Mouse (Mus musculus): ENCODE results near the gene Nae1. TPM values are rescaled to one million over a fixed set of nuclear protein-coding genes. Genes with fewer than 3 reads are reported as not detected.

Gene Nae1
- total and polyA plus RNA-seq, 3 experiments, result 11.0 to 31.4 (median 27.0) TPM

- no peak for DNase-seq
- Histone ChIP-seq H3K79me2 (replicated peaks; ENCODE audit: control insufficient read depth, insufficient read depth, low read length) (no peaks in the 10 kb centered on the region), H3K27me3 (ENCODE audit: control insufficient read depth, insufficient read depth, low read length) (no peaks in the 10 kb centered on the region), H3K9ac (ENCODE audit: low read depth, low read length) (no peak overlapping the region), H3K4me1 (ENCODE audit: control insufficient read depth, insufficient read depth, low read length) (peaks cover 1% of the 10 kb centered on the region; the same call in 1 of the 2 replicates), H3K4me3 (no peak overlapping the region), H3K36me3 (ENCODE audit: control insufficient read depth, insufficient read depth, low read length) (no peaks in the 10 kb centered on the region; the same call in 1 of the 2 replicates), H3K27ac (no peak overlapping the region)
- intact Hi-C loops (cut with DNase I), result loop anchor here (5.0 kb wide), 1 partner anchor 163 kb away; no protein-coding TSS in a partner anchor
- TF ChIP-seq EP300 (IDR thresholded peaks at IDR 0.05; ENCODE audit: insufficient read depth, low read depth, low read length), result no peak
- no peak for TF ChIP-seq POLR2A (IDR thresholded peaks at IDR 0.05; ENCODE audit: insufficient read depth, low read depth, low read length)
- TF ChIP-seq CTCF (IDR thresholded peaks at IDR 0.05), result no peak
- WGBS, result 78% methylated on average over 3 of the region's 3 CpGs
Measured at GRCm38 (mm10) chr8:104510134-104510533, 24.3 kb downstream of the Nae1 start.

GRCm38 (mm10) chr8:104509061-104510006 lies 25.1 kb downstream of the Nae1 start, which contains the start of gene Terb1:
TSS of gene Terb1 (minus strand) at chr8:104509910.
- peak; percentile 22 to 34 for DNase-seq
- intact Hi-C loops (cut with DNase I), result loop anchor here (5.0 kb wide), 1 partner anchor 162 kb away; no protein-coding TSS in a partner anchor
- WGBS, result 3% methylated on average over 64 of the region's 64 CpGs
- Histone ChIP-seq H3K4me3 (peak within 1 kb of the TSS; percentile 49), H3K27ac (no peak within 1 kb of the TSS), H3K27me3 (ENCODE audit: control insufficient read depth, insufficient read depth, low read length) (no peaks in the 10 kb centered on the region), H3K36me3 (ENCODE audit: control insufficient read depth, insufficient read depth, low read length) (no peaks in the 10 kb centered on the region; the same call in 1 of the 2 replicates), H3K79me2 (replicated peaks; ENCODE audit: control insufficient read depth, insufficient read depth, low read length) (no peaks in the 10 kb centered on the region), H3K4me1 (ENCODE audit: control insufficient read depth, insufficient read depth, low read length) (peaks cover 1% of the 10 kb centered on the region; the same call in 1 of the 2 replicates), H3K9ac (ENCODE audit: low read depth, low read length) (peak within 1 kb of the TSS; percentile 65)
- TF ChIP-seq CTCF (IDR thresholded peaks at IDR 0.05) (no peak), POLR2A (IDR thresholded peaks at IDR 0.05; ENCODE audit: insufficient read depth, low read depth, low read length) (no peak), EP300 (IDR thresholded peaks at IDR 0.05; ENCODE audit: insufficient read depth, low read depth, low read length) (no peak)

- no peak for DNase-seq
- TF ChIP-seq POLR2A (IDR thresholded peaks at IDR 0.05; ENCODE audit: insufficient read depth, low read depth, low read length) (no peak), EP300 (IDR thresholded peaks at IDR 0.05; ENCODE audit: insufficient read depth, low read depth, low read length) (no peak), CTCF (IDR thresholded peaks at IDR 0.05) (no peak)
- H3K27me3 ChIP-seq (ENCODE audit: control insufficient read depth, insufficient read depth, low read length), result no peaks in the 10 kb centered on the region
- H3K9ac ChIP-seq (ENCODE audit: low read depth, low read length), result no peak overlapping the region
- H3K4me1 ChIP-seq (ENCODE audit: control insufficient read depth, insufficient read depth, low read length), result no peaks in the 10 kb centered on the region
- no peaks in the 10 kb centered on the region for H3K79me2 ChIP-seq (replicated peaks; ENCODE audit: control insufficient read depth, insufficient read depth, low read length)
- 67% methylated on average over 1 of the region's 1 CpGs for WGBS
- intact Hi-C loops (cut with DNase I), result no loop called here
- H3K27ac ChIP-seq, result no peak overlapping the region
- H3K4me3 ChIP-seq, result no peak overlapping the region
- no peaks in the 10 kb centered on the region for H3K36me3 ChIP-seq (ENCODE audit: control insufficient read depth, insufficient read depth, low read length)
Measured at GRCm38 (mm10) chr8:104479091-104479490, 55.3 kb downstream of the Nae1 start.

- TF ChIP-seq CTCF (IDR thresholded peaks at IDR 0.05) (no peak), POLR2A (IDR thresholded peaks at IDR 0.05; ENCODE audit: insufficient read depth, low read depth, low read length) (no peak), EP300 (IDR thresholded peaks at IDR 0.05; ENCODE audit: insufficient read depth, low read depth, low read length) (no peak)
- Histone ChIP-seq H3K4me3 (no peak overlapping the region), H3K79me2 (replicated peaks; ENCODE audit: control insufficient read depth, insufficient read depth, low read length) (no peaks in the 10 kb centered on the region), H3K27me3 (ENCODE audit: control insufficient read depth, insufficient read depth, low read length) (no peaks in the 10 kb centered on the region), H3K27ac (no peak overlapping the region), H3K36me3 (ENCODE audit: control insufficient read depth, insufficient read depth, low read length) (no peaks in the 10 kb centered on the region), H3K4me1 (ENCODE audit: control insufficient read depth, insufficient read depth, low read length) (no peaks in the 10 kb centered on the region), H3K9ac (ENCODE audit: low read depth, low read length) (no peak overlapping the region)
- WGBS, result 74% methylated on average over 3 of the region's 3 CpGs
- no peak for DNase-seq
- intact Hi-C loops (cut with DNase I), result no loop called here
Measured at GRCm38 (mm10) chr8:104472465-104472864, 62.0 kb downstream of the Nae1 start.

GRCm38 (mm10) chr8:104467463-104467862 lies 67.0 kb downstream of the Nae1 start:
- WGBS, result 72% methylated on average over 2 of the region's 2 CpGs
- intact Hi-C loops (cut with DNase I), result no loop called here
- H3K27ac ChIP-seq, result no peak overlapping the region
- no peak for TF ChIP-seq POLR2A (IDR thresholded peaks at IDR 0.05; ENCODE audit: insufficient read depth, low read depth, low read length)
- no peak for TF ChIP-seq CTCF (IDR thresholded peaks at IDR 0.05)
- no peak for TF ChIP-seq EP300 (IDR thresholded peaks at IDR 0.05; ENCODE audit: insufficient read depth, low read depth, low read length)
- H3K27me3 ChIP-seq (ENCODE audit: control insufficient read depth, insufficient read depth, low read length), result no peaks in the 10 kb centered on the region
- no peaks in the 10 kb centered on the region for H3K4me1 ChIP-seq (ENCODE audit: control insufficient read depth, insufficient read depth, low read length)
- no peak overlapping the region for H3K4me3 ChIP-seq
- no peak overlapping the region for H3K9ac ChIP-seq (ENCODE audit: low read depth, low read length)
- H3K79me2 ChIP-seq (replicated peaks; ENCODE audit: control insufficient read depth, insufficient read depth, low read length), result no peaks in the 10 kb centered on the region
- DNase-seq, result no peak
- no peaks in the 10 kb centered on the region for H3K36me3 ChIP-seq (ENCODE audit: control insufficient read depth, insufficient read depth, low read length)

Other genes with a start within 250 kb of the Nae1 start
- gene Cmtm2a, start 241.5 kb downstream of the Nae1 start, total RNA-seq (2021), result not detected
- gene Cmtm2a, start 241.5 kb downstream of the Nae1 start, polyA plus RNA-seq (2012; rRNA removed), result 0.10 and 0.32 TPM in 2 replicates
- gene Gm45711, start 224.6 kb downstream of the Nae1 start, total RNA-seq (2021), result not detected
- not detected in 2 replicates for gene Gm45711, start 224.6 kb downstream of the Nae1 start, polyA plus RNA-seq (2012; rRNA removed)
- gene Cmtm1, start 224.5 kb downstream of the Nae1 start, total RNA-seq (2021), result not detected
- not detected in 2 replicates for gene Cmtm1, start 224.5 kb downstream of the Nae1 start, polyA plus RNA-seq (2012; rRNA removed)
- gene Gm11020, start 213.1 kb downstream of the Nae1 start, total RNA-seq (2021), result not detected
- gene Gm11020, start 213.1 kb downstream of the Nae1 start, polyA plus RNA-seq (2012; rRNA removed), result not detected in 2 replicates
- not detected for gene Cmtm2b, start 212.4 kb downstream of the Nae1 start, total RNA-seq (2021)
- 0.12 and 0.20 TPM in 2 replicates for gene Cmtm2b, start 212.4 kb downstream of the Nae1 start, polyA plus RNA-seq (2012; rRNA removed)
- gene Cmtm3, start 195.2 kb downstream of the Nae1 start, total RNA-seq (2021), result 10 to 100 TPM; 10.5 to 16.4 TPM
- gene Cmtm3, start 195.2 kb downstream of the Nae1 start, polyA plus RNA-seq (2012; rRNA removed), result 39.1 and 44.1 TPM in 2 replicates
- 10 to 100 TPM; 10.0 to 11.4 TPM for gene Cmtm4, start 138.8 kb downstream of the Nae1 start, total RNA-seq (2021)
- 7.3 and 13.4 TPM in 2 replicates for gene Cmtm4, start 138.8 kb downstream of the Nae1 start, polyA plus RNA-seq (2012; rRNA removed)
- gene Dync1li2, start 91.6 kb downstream of the Nae1 start, total RNA-seq (2021), result 100 to 1,000 TPM in 1 of 2 experiments, 10 to 100 TPM in 1; 86.8 to 107 TPM
- 20.2 and 38.5 TPM in 2 replicates for gene Dync1li2, start 91.6 kb downstream of the Nae1 start, polyA plus RNA-seq (2012; rRNA removed)
- not detected for gene Terb1, start 24.7 kb downstream of the Nae1 start, total RNA-seq (2021)
- not detected in 2 replicates for gene Terb1, start 24.7 kb downstream of the Nae1 start, polyA plus RNA-seq (2012; rRNA removed)
- gene Car7, start 52 bp upstream of the Nae1 start, total RNA-seq (2021), result 1 to 10 TPM; 2.0 to 2.9 TPM
- gene Car7, start 52 bp upstream of the Nae1 start, polyA plus RNA-seq (2012; rRNA removed), result 9.3 and 11.2 TPM in 2 replicates
- 10 to 100 TPM; 18.4 to 35.8 TPM for gene Pdp2, start 56.8 kb upstream of the Nae1 start, total RNA-seq (2021)
- 10.0 and 18.8 TPM in 2 replicates for gene Pdp2, start 56.8 kb upstream of the Nae1 start, polyA plus RNA-seq (2012; rRNA removed)
- gene Cdh16, start 89.8 kb upstream of the Nae1 start, total RNA-seq (2021), result 1 to 10 TPM; 3.3 to 4.3 TPM
- 7.1 and 11.0 TPM in 2 replicates for gene Cdh16, start 89.8 kb upstream of the Nae1 start, polyA plus RNA-seq (2012; rRNA removed)
- gene Rrad, start 96.7 kb upstream of the Nae1 start, total RNA-seq (2021), result 100 to 1,000 TPM; 123 to 414 TPM
- 205 and 316 TPM in 2 replicates for gene Rrad, start 96.7 kb upstream of the Nae1 start, polyA plus RNA-seq (2012; rRNA removed)
- 10 to 100 TPM; 63.9 to 66.9 TPM for gene Ciao2b, start 107.3 kb upstream of the Nae1 start, total RNA-seq (2021)
- gene Ciao2b, start 107.3 kb upstream of the Nae1 start, polyA plus RNA-seq (2012; rRNA removed), result 51.6 and 58.1 TPM in 2 replicates
- not detected for gene Ces2a, start 199.4 kb upstream of the Nae1 start, total RNA-seq (2021)
- gene Ces2a, start 199.4 kb upstream of the Nae1 start, polyA plus RNA-seq (2012; rRNA removed), result 0.18 TPM in 1 of 2 replicates, not detected in the other

Measured in heart, adult 2 months (tissue).